Mouse (Mus musculus) CH12.LX (cell line): ENCODE measurements at regions not wholly inside any gene's neighbourhood (a gene's known extent, or its start where the extent isn't known, plus 50 kb on each side); places are given as distances from the start of the nearest gene placed in this dataset.

Experiments
- BHLHE40 ChIP-seq: IDR thresholded peaks from 2 replicates; pipeline ENCODE4 v1.6.1; 2011; ENCODE audit warnings: mild to moderate bottlenecking, low read depth, low read length, improper control_type of control experiment
- CTCF ChIP-seq, 2 experiments: IDR thresholded peaks in 1 of 2; conservative IDR thresholded peaks in 1 of 2; 2 replicates each; pipeline ENCODE4 v1.5.1; 2011 to 2012; ENCODE audit warnings: low read depth in 2 of 2, low read length in 2 of 2, improper control_type of control experiment in 1 of 2, inconsistent platforms in 1 of 2, mild to moderate bottlenecking in 1 of 2, moderate library complexity in 1 of 2
- HCFC1 ChIP-seq: IDR thresholded peaks from 2 replicates; pipeline ENCODE4 v1.6.1; 2012; ENCODE audit warnings: low read depth, mild to moderate bottlenecking, inconsistent platforms, low read length, improper control_type of control experiment
- JUN ChIP-seq: IDR thresholded peaks from 2 replicates; pipeline ENCODE4 v1.6.1; 2011; ENCODE audit warnings: low read depth, mild to moderate bottlenecking, low read length, improper control_type of control experiment, moderate library complexity; ENCODE audit not compliant: insufficient read depth
- MAX ChIP-seq: IDR thresholded peaks from 2 replicates; pipeline ENCODE4 v1.6.1; 2011; ENCODE audit warnings: low read length, improper control_type of control experiment
- NRF1 ChIP-seq: IDR thresholded peaks from 2 replicates; pipeline ENCODE4 v1.6.1; 2014; ENCODE audit warnings: low read depth, mild to moderate bottlenecking, inconsistent platforms, low read length, improper control_type of control experiment, moderate library complexity
- UBTF ChIP-seq: IDR thresholded peaks from 2 replicates; pipeline ENCODE4 v1.6.1; 2012; ENCODE audit warnings: low read depth, mild to moderate bottlenecking, inconsistent platforms, low read length, improper control_type of control experiment, moderate library complexity
- ZC3H11A ChIP-seq: IDR thresholded peaks from 2 replicates; pipeline ENCODE4 v1.6.1; 2012; ENCODE audit warnings: low read depth, mild to moderate bottlenecking, inconsistent platforms, low read length, improper control_type of control experiment

DNA sequence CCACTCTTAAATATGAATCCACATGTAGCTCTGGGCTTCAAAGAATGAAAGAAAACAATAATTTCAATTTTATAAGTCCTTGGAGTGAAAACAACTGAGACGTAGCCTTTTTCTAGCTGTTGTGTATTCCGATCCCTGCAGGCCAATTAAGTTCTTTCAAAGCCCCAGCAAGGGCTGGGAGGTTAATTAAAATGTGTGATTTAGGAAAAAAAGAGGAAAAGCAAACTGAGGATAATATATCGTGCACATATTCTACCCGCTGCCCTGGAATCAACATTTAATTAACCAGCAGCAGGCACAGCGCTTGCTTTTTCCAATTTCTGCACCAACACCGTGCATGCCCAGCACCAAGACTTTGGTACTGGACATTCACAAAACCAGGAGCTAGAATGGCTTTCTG is 167.0 kb downstream of the Nectin3 start:
- TF ChIP-seq CTCF (conservative IDR thresholded peaks at IDR 0.05 in 1 of 2, IDR thresholded peaks at IDR 0.05 in 1 of 2; ENCODE audit: low read depth in 2 of 2, low read length in 2 of 2) (no peak), HCFC1 (no peak), NRF1 (no peak), ZC3H11A (no peak), JUN (no peak), BHLHE40 (no peak), UBTF (no peak), MAX (no peak)
